Mouse (Mus musculus) midbrain, embryonic 16.5 days (tissue): ENCODE results near the gene Msh3. TPM values are rescaled to one million over a fixed set of nuclear protein-coding genes. Genes with fewer than 3 reads are reported as not detected.

Experiments used
- ATAC-seq: fragments of 200-750 bp; cut with Nextera tagmentation; 2 replicates; pipeline ENCODE4 v1.8.0; 2017; ENCODE audit warnings: moderate TSS enrichment
- H3K27ac ChIP-seq: fragments of 300-500 bp; sonication (generic); 2 replicates; pipeline ENCODE4 v1.5.1; 2014; ENCODE audit warnings: mild to moderate bottlenecking, low read length, mixed read lengths
- H3K27me3 ChIP-seq: fragments of 300-500 bp; sonication (generic); 2 replicates; pipeline ENCODE4 v1.6.1; 2014; ENCODE audit warnings: low read depth, low read length, mixed read lengths; ENCODE audit not compliant: control insufficient read depth, insufficient read depth
- H3K36me3 ChIP-seq: fragments of 300-500 bp; sonication (generic); 2 replicates; pipeline ENCODE4 v1.6.1; 2014; ENCODE audit warnings: mild to moderate bottlenecking, low read length, moderate library complexity, mixed read lengths; ENCODE audit not compliant: control insufficient read depth, insufficient read depth
- H3K4me1 ChIP-seq: fragments of 300-500 bp; sonication (generic); 2 replicates; pipeline ENCODE4 v1.6.1; 2014; ENCODE audit warnings: mild to moderate bottlenecking, low read length, mixed read lengths; ENCODE audit not compliant: control insufficient read depth, insufficient read depth
- H3K4me2 ChIP-seq: fragments of 300-500 bp; sonication (generic); 2 replicates; pipeline ENCODE4 v1.6.1; 2014; ENCODE audit warnings: mild to moderate bottlenecking, low read length, mixed read lengths
- H3K4me3 ChIP-seq: fragments of 300-500 bp; sonication (generic); 2 replicates; pipeline ENCODE4 v1.5.1; 2014; ENCODE audit warnings: low read depth, mild to moderate bottlenecking, low read length, moderate library complexity, mixed read lengths
- H3K9ac ChIP-seq: fragments of 300-500 bp; sonication (generic); 2 replicates; pipeline ENCODE4 v1.6.1; 2014; ENCODE audit warnings: low read depth, low read length, mixed read lengths
- H3K9me3 ChIP-seq: fragments of 300-500 bp; sonication (generic); replicated peaks from 2 replicates; pipeline ENCODE4 v1.6.1; 2014; ENCODE audit warnings: mild to moderate bottlenecking, low read length, mixed read lengths; ENCODE audit not compliant: control insufficient read depth, poor library complexity, severe bottlenecking
- WGBS: fragments of 180-500 bp; shearing (Covaris S2); extraction: QIAGEN DNeasy Blood & Tissue Kit; methylation state at CpG from one replicate; pipeline ENCODE4 v1.1.7; 2014; 5-methylcytosine and 5-hydroxymethylcytosine counted together
- polyA plus RNA-seq: library from polyadenylated mRNA; unstranded; fragments of >200 nt; fragmentation: Nextera tagmentation; extraction: Ambion mirVana; gene quantifications from 2 replicates; pipeline ENCODE4 v1.2.1, GENCODE M21; 2015

The Msh3 gene
- polyA plus RNA-seq, 1 experiment from 2014 or later: 21.8 TPM

- H3K27ac ChIP-seq: no peak overlapping the region
- H3K9me3 ChIP-seq: no peaks in the 10 kb centered on the region
- no peak overlapping the region for H3K9ac ChIP-seq
- H3K27me3 ChIP-seq: no peaks in the 10 kb centered on the region
- no peaks in the 10 kb centered on the region for H3K4me1 ChIP-seq
- no peak overlapping the region for H3K4me3 ChIP-seq
- no peak overlapping the region for H3K4me2 ChIP-seq
- H3K36me3 ChIP-seq: no peaks in the 10 kb centered on the region
- ATAC-seq: no peak
These were observed 102.5 kb downstream of the Msh3 start for GRCm38 (mm10) chr13:92252331-92252730.

- Histone ChIP-seq H3K36me3 (no peaks in the 10 kb centered on the region), H3K27ac (no peak overlapping the region), H3K4me3 (no peak overlapping the region), H3K27me3 (no peaks in the 10 kb centered on the region), H3K9ac (no peak overlapping the region), H3K9me3 (no peaks in the 10 kb centered on the region), H3K4me2 (no peak overlapping the region), H3K4me1 (no peaks in the 10 kb centered on the region)
- WGBS: 90% methylated on average over 2 of the region's 2 CpGs
- ATAC-seq: no peak
These were observed 107.2 kb downstream of the Msh3 start for GRCm38 (mm10) chr13:92247576-92247975.

GRCm38 (mm10) chr13:92246966-92247365 lies 107.8 kb downstream of the Msh3 start:
- H3K27ac ChIP-seq: no peak overlapping the region
- H3K9me3 ChIP-seq: no peaks in the 10 kb centered on the region
- no peak overlapping the region for H3K4me2 ChIP-seq
- no peak overlapping the region for H3K4me3 ChIP-seq
- H3K36me3 ChIP-seq: no peaks in the 10 kb centered on the region
- no peak for ATAC-seq
- no peaks in the 10 kb centered on the region for H3K4me1 ChIP-seq
- no peaks in the 10 kb centered on the region for H3K27me3 ChIP-seq
- 94% methylated on average over 5 of the region's 5 CpGs for WGBS
- H3K9ac ChIP-seq: no peak overlapping the region

- no peak overlapping the region for H3K4me3 ChIP-seq
- H3K4me2 ChIP-seq: no peak overlapping the region
- no peak for ATAC-seq
- no peak overlapping the region for H3K27ac ChIP-seq
- no peaks in the 10 kb centered on the region for H3K9me3 ChIP-seq
- H3K4me1 ChIP-seq: no peaks in the 10 kb centered on the region
- no peaks in the 10 kb centered on the region for H3K27me3 ChIP-seq
- no peaks in the 10 kb centered on the region for H3K36me3 ChIP-seq
- H3K9ac ChIP-seq: no peak overlapping the region
- 100% methylated on average over 2 of the region's 2 CpGs for WGBS
These were observed 110.1 kb downstream of the Msh3 start for GRCm38 (mm10) chr13:92244731-92245130.

GRCm38 (mm10) chr13:92241426-92241825 lies 113.4 kb downstream of the Msh3 start:
- Histone ChIP-seq H3K9ac (no peak overlapping the region), H3K36me3 (no peaks in the 10 kb centered on the region), H3K4me3 (no peak overlapping the region), H3K27ac (no peak overlapping the region), H3K4me2 (no peak overlapping the region), H3K4me1 (no peaks in the 10 kb centered on the region), H3K9me3 (no peaks in the 10 kb centered on the region), H3K27me3 (no peaks in the 10 kb centered on the region)
- 78% methylated on average over 4 of the region's 4 CpGs for WGBS
- ATAC-seq: no peak

GRCm38 (mm10) chr13:92237887-92238286 lies 116.9 kb downstream of the Msh3 start:
- Histone ChIP-seq H3K27ac (no peak overlapping the region), H3K9ac (no peak overlapping the region), H3K4me3 (no peak overlapping the region), H3K4me2 (no peak overlapping the region), H3K4me1 (no peaks in the 10 kb centered on the region), H3K27me3 (no peaks in the 10 kb centered on the region), H3K9me3 (no peaks in the 10 kb centered on the region), H3K36me3 (0 out of 2 replicates have a peak, but pooled peaks cover 3% of the 10 kb centered on the region)
- ATAC-seq: no peak
- WGBS: 92% methylated on average over 3 of the region's 3 CpGs

- Histone ChIP-seq H3K27me3 (no peaks in the 10 kb centered on the region), H3K4me3 (no peak overlapping the region), H3K36me3 (0 out of 2 replicates have a peak, but pooled peaks cover 3% of the 10 kb centered on the region), H3K4me2 (no peak overlapping the region), H3K27ac (no peak overlapping the region), H3K4me1 (no peaks in the 10 kb centered on the region), H3K9me3 (no peaks in the 10 kb centered on the region), H3K9ac (no peak overlapping the region)
- WGBS: 90% methylated on average over 4 of the region's 4 CpGs
- ATAC-seq: no peak
These were observed 117.8 kb downstream of the Msh3 start for GRCm38 (mm10) chr13:92237016-92237415.

GRCm38 (mm10) chr13:92232076-92232938 lies 122.5 kb downstream of the Msh3 start:
- 90% methylated on average over 9 of the region's 9 CpGs for WGBS
- Histone ChIP-seq H3K36me3 (0 out of 2 replicates have a peak, but pooled peaks cover 3% of the 10 kb centered on the region), H3K4me3 (no peak overlapping the region), H3K27me3 (no peaks in the 10 kb centered on the region), H3K9me3 (no peaks in the 10 kb centered on the region), H3K4me1 (no peaks in the 10 kb centered on the region), H3K27ac (no peak overlapping the region), H3K9ac (no peak overlapping the region), H3K4me2 (no peak overlapping the region)
- ATAC-seq: no peak

- H3K9ac ChIP-seq: no peak overlapping the region
- no peaks in the 10 kb centered on the region for H3K9me3 ChIP-seq
- H3K4me2 ChIP-seq: no peak overlapping the region
- H3K27me3 ChIP-seq: no peaks in the 10 kb centered on the region
- no peak overlapping the region for H3K27ac ChIP-seq
- ATAC-seq: no peak
- no peak overlapping the region for H3K4me3 ChIP-seq
- H3K4me1 ChIP-seq: no peaks in the 10 kb centered on the region
- no peaks in the 10 kb centered on the region for H3K36me3 ChIP-seq
- WGBS: 74% methylated on average over 1 of the region's 1 CpGs
These were observed 126.8 kb downstream of the Msh3 start for GRCm38 (mm10) chr13:92228037-92228436.
